Mouse (Mus musculus) cortical plate, adult 2 months (tissue): ENCODE measurements around the gene Gm17324.

ENCODE experiments used
- CTCF ChIP-seq: fragments of 200-500 bp; IDR thresholded peaks from 2 replicates; pipeline ENCODE4 v1.5.1; 2011; ENCODE audit warnings: mild to moderate bottlenecking, control low read depth, low read length; ENCODE audit not compliant: insufficient read depth; ENCODE audit errors: extremely low read depth
- POLR2A ChIP-seq: fragments of 200-500 bp; IDR thresholded peaks from 2 replicates; pipeline ENCODE4 v1.6.1; 2011; ENCODE audit warnings: mild to moderate bottlenecking, low read length, control low read depth; ENCODE audit not compliant: insufficient read depth; ENCODE audit errors: extremely low read depth

DNA sequence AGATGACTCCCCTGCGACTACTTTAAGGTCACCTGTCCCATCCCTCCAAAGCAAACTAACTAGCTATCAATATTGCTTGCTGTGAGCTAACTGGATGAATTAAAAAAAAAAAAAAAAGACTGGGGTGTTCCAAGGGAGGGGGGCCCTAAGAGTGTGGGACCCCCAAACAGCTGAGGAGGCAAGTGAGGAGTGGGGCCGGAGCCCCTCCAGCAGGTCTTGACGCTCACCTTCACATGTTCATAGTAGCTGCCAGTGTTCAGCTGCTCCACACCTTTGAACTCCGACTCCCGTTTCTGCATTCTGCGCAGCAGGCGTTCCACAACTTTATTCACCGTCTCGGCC is 6.4 kb downstream of the Gm17324 start:
- no peak for TF ChIP-seq CTCF
- TF ChIP-seq POLR2A = no peak
